Mouse (Mus musculus): Measurements from ENCODE around the gene Slc4a1.

DNA sequence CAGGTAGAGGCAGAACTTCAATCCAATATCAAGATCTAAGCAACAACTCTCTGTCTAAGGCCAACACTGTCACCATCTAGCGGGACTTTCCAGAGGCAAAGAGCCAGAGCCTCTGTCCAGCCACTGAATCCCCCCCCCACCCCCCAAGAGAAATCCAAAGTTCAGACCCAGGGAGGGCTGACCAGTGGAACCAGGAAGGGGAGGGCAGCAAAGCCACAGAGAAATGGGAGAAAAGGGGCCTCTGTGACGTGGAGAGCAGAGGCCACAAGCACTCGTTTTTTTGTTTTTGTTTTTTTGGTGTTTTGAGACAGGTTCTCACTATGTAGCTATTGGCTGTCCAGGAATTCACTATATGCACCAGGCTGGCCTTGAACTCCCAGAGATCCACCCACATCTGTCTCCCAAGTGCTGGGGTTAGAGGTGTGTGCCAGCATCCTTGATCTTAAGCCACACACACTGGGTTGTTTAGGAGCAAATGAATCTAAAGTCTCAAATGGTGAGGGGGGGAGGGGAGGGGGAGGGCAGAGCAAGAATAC, 43.9 kb upstream of the Slc4a1 start:
- TF ChIP-seq POLR2A (IDR thresholded peaks at IDR 0.05; ENCODE audit: low read depth, low read length) (no peak), CTCF (IDR thresholded peaks at IDR 0.05; ENCODE audit: borderline replicate concordance, insufficient read depth, low read length) (no peak)

Data from embryonic fibroblast, embryonic 13.5 days (primary cell).